Mouse (Mus musculus) adipocyte (in vitro differentiated cells): ENCODE data around the gene Prl3c1.
"Not testable (repeated sequence)": the region's sequence is repeated elsewhere in the genome, so short reads cannot be mapped to it uniquely, and the experiment has no call there.

Experiments used
- DNase-seq: peaks from one replicate; pipeline ENCODE4 v3.0.0-alpha.2; 2016; ENCODE audit warnings: low spot score

Prl3c1 gene

DNA sequence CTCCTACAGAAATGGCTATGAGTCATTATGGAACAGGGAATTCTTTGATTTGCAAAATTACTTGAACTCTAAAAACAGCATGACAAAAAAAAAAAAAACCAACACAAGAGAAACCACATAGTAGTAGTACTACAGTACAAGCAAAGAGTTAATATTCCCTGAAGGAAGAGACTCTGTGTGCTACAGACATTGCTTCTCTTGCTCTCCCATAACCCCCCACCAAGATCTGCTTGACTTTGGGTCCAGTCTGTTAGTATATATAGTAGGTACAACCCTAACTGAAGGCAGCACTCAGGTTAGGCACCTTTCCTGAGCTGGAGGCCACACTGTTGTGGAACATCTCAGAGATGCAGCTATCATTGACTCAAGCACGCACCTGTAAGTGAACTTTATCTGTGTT lies at the start of gene Prl3c1:
Gene Prl3c1 (plus strand): TSS at position 301 of the 400 bp plus-strand sequence.
- DNase-seq: no peak

DNA sequence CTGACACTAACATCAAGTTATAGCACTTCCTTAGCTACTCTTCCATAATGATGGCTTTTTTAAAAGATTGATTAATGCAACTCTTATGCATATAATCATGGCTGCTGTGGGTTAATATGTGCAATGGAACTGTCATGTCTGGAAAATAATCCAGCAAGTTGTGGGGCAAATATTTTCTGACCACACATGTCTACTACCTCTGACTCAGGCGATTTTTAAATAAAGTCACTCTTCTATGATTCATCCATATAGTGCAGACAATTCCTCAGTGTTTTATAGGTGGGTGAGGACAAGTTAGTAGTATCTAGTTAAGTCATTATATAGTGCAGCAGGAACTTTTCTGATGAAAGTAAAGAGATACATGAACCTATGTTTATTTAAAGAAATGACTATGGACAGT lies 48.2 kb upstream of the Prl3c1 start:
- no peak for DNase-seq

- not testable (repeated sequence) for DNase-seq
Measured at GRCm38 (mm10) chr13:27156490-27156889, 40.0 kb upstream of the Prl3c1 start, which contains the start of gene Prl3d3. Prl3d3 (plus strand) TSS chr13:27156790.

DNA sequence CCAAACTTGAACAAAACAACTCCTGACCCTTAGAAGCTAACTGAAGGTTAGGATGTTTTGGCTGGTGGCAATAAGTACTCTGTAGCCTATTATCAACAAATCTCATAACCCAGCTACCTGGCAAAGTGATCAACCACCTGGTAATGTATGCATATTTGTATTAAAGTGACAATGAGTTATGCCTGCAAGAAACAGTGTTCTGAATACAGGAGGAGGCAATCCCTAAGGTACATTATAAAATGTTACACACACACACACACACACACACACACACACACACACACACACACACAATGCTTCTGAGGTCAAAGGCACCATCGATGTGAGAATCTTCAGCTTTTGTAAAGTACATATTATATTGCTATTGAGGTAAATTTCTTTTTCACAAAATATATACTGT lies 45.1 kb downstream of the Prl3c1 start, which contains the start of gene Prl3b1:
Gene Prl3b1 (plus strand): TSS at position 301 of the 400 bp plus-strand sequence.
- DNase-seq: no peak
